Mouse (Mus musculus) C2C12 (cell line): ENCODE results near the gene Dnah17. TPM values are rescaled to one million over a fixed set of nuclear protein-coding genes. Genes with fewer than 3 reads are reported as not detected.
A peak's percentile ranks its signal among the peaks of the same experiment; 100 is the strongest.

Experiments
- H3K27me3 ChIP-seq: one replicate; pipeline ENCODE4 v1.6.1; 2011; ENCODE audit not compliant: control insufficient read depth, insufficient read depth, insufficient read length
- H3K36me3 ChIP-seq: one replicate; pipeline ENCODE4 v1.6.1; 2011; ENCODE audit not compliant: control insufficient read depth, insufficient read depth
- H3K4me3 ChIP-seq: one replicate; pipeline ENCODE4 v1.5.1; 2011; ENCODE audit warnings: mild to moderate bottlenecking, control low read depth; ENCODE audit not compliant: poor library complexity, insufficient read depth, severe bottlenecking
- H3K79me2 ChIP-seq: one replicate; pipeline ENCODE4 v1.6.1; 2011; ENCODE audit not compliant: control insufficient read depth, insufficient read depth
- H3K79me3 ChIP-seq: one replicate; pipeline ENCODE4 v1.6.1; 2011; ENCODE audit warnings: low read depth, control low read depth
- H3ac ChIP-seq: one replicate; pipeline ENCODE3; 2011; ENCODE audit warnings: low read depth; ENCODE audit not compliant: control insufficient read depth, insufficient read length
- CEBPB ChIP-seq: IDR thresholded peaks from one replicate; pipeline ENCODE4 v1.6.1; 2011; ENCODE audit warnings: low read depth, mild to moderate bottlenecking, control low read depth, moderate library complexity
- CTCF ChIP-seq: IDR thresholded peaks from one replicate; pipeline ENCODE4 v1.5.1; 2011; ENCODE audit not compliant: control insufficient read depth, insufficient read depth, insufficient read length
- FOSL1 ChIP-seq: IDR thresholded peaks from one replicate; pipeline ENCODE4 v1.8.0; 2011; ENCODE audit warnings: mild to moderate bottlenecking, low read length; ENCODE audit not compliant: poor library complexity, insufficient read depth, severe bottlenecking
- MAX ChIP-seq: IDR thresholded peaks from one replicate; pipeline ENCODE4 v1.6.1; 2011; ENCODE audit warnings: mild to moderate bottlenecking, control low read depth
- MYOD1 ChIP-seq: IDR thresholded peaks from one replicate; pipeline ENCODE4 v1.6.1; 2011; ENCODE audit warnings: low read depth; ENCODE audit not compliant: control insufficient read depth, insufficient read length
- MYOG ChIP-seq: IDR thresholded peaks from one replicate; pipeline ENCODE4 v1.6.1; 2011; ENCODE audit not compliant: control insufficient read depth, insufficient read length; ENCODE audit errors: extremely low read depth
- USF1 ChIP-seq: IDR thresholded peaks from one replicate; pipeline ENCODE4 v1.6.1; 2011; ENCODE audit warnings: low read depth, mild to moderate bottlenecking, control low read depth, moderate library complexity
- polyA plus RNA-seq: library from polyadenylated mRNA; unstranded; fragments of >200 nt; fragmentation: generic; extraction: Trizol; gene quantifications from one replicate; pipeline ENCODE4 v1.2.1, GENCODE M21; 2012; ENCODE audit warnings: missing spikeins

Gene Dnah17
- polyA plus RNA-seq, 1 experiment = 0.13 TPM

GRCm38 (mm10) chr11:117995255-117995654 is 135.2 kb downstream of the Dnah17 start:
- H3K36me3 ChIP-seq = peaks cover 29% of the 10 kb centered on the region
- H3ac ChIP-seq = peak overlapping the region; percentile 31
- H3K79me2 ChIP-seq = peaks cover 100% of the 10 kb centered on the region
- TF ChIP-seq MYOD1 (peak; percentile 58), MAX (peak; percentile 84), USF1 (no peak), CTCF (no peak), CEBPB (no peak), FOSL1 (no peak), MYOG (no peak)
- no peak overlapping the region for H3K4me3 ChIP-seq
- H3K79me3 ChIP-seq = peaks cover 90% of the 10 kb centered on the region
- H3K27me3 ChIP-seq = no peaks in the 10 kb centered on the region

- no peak overlapping the region for H3K4me3 ChIP-seq
- H3K27me3 ChIP-seq = no peaks in the 10 kb centered on the region
- TF ChIP-seq MAX (no peak), MYOG (no peak), CEBPB (no peak), MYOD1 (no peak), USF1 (no peak), FOSL1 (no peak), CTCF (no peak)
- peaks cover 99% of the 10 kb centered on the region for H3K79me2 ChIP-seq
- no peak overlapping the region for H3ac ChIP-seq
- peaks cover 25% of the 10 kb centered on the region for H3K36me3 ChIP-seq
- peaks cover 90% of the 10 kb centered on the region for H3K79me3 ChIP-seq
Measured at GRCm38 (mm10) chr11:117994250-117995057, 136.0 kb downstream of the Dnah17 start.

- no peak overlapping the region for H3ac ChIP-seq
- H3K36me3 ChIP-seq = peaks cover 17% of the 10 kb centered on the region
- peaks cover 99% of the 10 kb centered on the region for H3K79me2 ChIP-seq
- H3K27me3 ChIP-seq = no peaks in the 10 kb centered on the region
- no peak overlapping the region for H3K4me3 ChIP-seq
- no peak for TF ChIP-seq FOSL1
- TF ChIP-seq USF1 = no peak
- no peak for TF ChIP-seq CTCF
- no peak for TF ChIP-seq CEBPB
- no peak for TF ChIP-seq MYOD1
- H3K79me3 ChIP-seq = peaks cover 91% of the 10 kb centered on the region
Measured at GRCm38 (mm10) chr11:117993190-117994175, 137.0 kb downstream of the Dnah17 start.

GRCm38 (mm10) chr11:117991502-117992470 is 138.6 kb downstream of the Dnah17 start:
- peak overlapping the region; percentile 10 for H3ac ChIP-seq
- peaks cover 92% of the 10 kb centered on the region for H3K79me3 ChIP-seq
- TF ChIP-seq MAX (no peak), CEBPB (peak; percentile 89), MYOD1 (no peak)
- H3K79me2 ChIP-seq = peaks cover 99% of the 10 kb centered on the region
- peaks cover 2% of the 10 kb centered on the region for H3K36me3 ChIP-seq
- no peaks in the 10 kb centered on the region for H3K27me3 ChIP-seq
- no peak overlapping the region for H3K4me3 ChIP-seq

- H3K79me2 ChIP-seq = peaks cover 82% of the 10 kb centered on the region
- H3K27me3 ChIP-seq = no peaks in the 10 kb centered on the region
- no peaks in the 10 kb centered on the region for H3K36me3 ChIP-seq
- H3ac ChIP-seq = no peak overlapping the region
- peak; percentile 57 for TF ChIP-seq MAX
- no peak for TF ChIP-seq CEBPB
- TF ChIP-seq MYOD1 = peak; percentile 43
- H3K79me3 ChIP-seq = peaks cover 73% of the 10 kb centered on the region
- H3K4me3 ChIP-seq = no peak overlapping the region
Measured at GRCm38 (mm10) chr11:117989926-117990325, 140.5 kb downstream of the Dnah17 start.
